ENCODE assay signal across 9 mouse cellular contexts in the genomic region with DNA sequence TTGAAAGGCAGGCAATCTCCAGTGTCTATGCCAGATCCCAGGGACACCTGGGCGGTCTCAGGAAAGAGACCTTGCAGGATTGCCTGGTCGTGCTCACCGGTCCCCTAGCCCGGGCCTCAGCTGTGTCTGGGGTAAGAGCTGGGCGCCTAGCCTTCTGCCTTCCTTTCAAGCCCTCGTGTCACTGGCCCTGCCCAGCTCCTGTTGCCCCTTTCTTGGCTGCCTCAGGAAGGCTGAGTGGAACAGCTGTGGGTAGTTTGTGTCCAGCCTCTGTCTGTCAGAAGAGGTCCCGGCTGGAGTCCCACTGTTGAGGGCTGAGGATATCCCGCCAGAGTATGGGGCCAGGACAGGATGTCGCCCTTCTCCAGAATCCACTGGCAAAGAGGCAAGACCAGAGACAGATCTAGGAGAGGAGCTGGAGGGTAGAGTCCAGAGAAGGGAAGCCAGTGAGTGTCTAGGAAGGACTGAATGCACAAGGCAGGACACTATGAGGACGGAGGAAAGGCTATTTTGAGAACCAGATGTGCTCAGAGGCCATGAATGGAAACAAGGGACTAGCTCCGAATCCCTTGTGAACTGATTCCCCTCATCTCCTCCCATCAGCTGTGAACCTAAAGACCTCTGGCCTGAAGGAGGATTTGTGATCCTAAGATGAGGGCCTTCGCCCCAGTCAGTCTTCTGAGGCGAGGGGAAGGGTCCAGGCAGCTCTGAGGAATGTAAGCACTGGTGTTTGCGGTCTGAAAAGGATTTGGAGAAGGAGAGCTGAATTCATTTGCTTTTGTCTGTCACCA. TPM values are rescaled to one million over a fixed set of nuclear protein-coding genes. Genes with fewer than 3 reads are reported as not detected.
DNase-seq lines count a peak whose midpoint lies in the region; ATAC-seq and TF ChIP-seq lines count a peak whose summit lies in the region.
"Had no signal": no experiment of that assay in that cellular context is flagged by ENCODE, and none has a peak within 500 bp of the region (broad histone marks: within the 10 kb centered on the region; RNA-seq: fewer than 3 reads in every experiment).

No protein-coding gene starts in this region.

- DNase-seq in lung, embryonic 14.5 days, result no peak
- no peak for DNase-seq in lung, postnatal 36 days
- DNase-seq in forebrain, embryonic 14.5 days (ENCODE audit: low spot score), result no peak
- no peak for DNase-seq in left cerebral cortex, adult 9 months (ENCODE audit: low spot score in 2 of 2)
- DNase-seq in right cerebral cortex, postnatal 10 days (ENCODE audit: low spot score in 2 of 2), result no peak
- DNase-seq in layer of hippocampus, postnatal 10 days (ENCODE audit: low spot score in 2 of 2), result no peak

- peaks cover 34% of the 10 kb centered on the region for H3K4me1 ChIP-seq in lung, embryonic 14.5 days (ENCODE audit: insufficient read depth)
- H3K4me1 ChIP-seq in forebrain, embryonic 14.5 days (ENCODE audit: control insufficient read depth, insufficient read depth, low read length), result peaks cover 31% of the 10 kb centered on the region
- H3K4me1 ChIP-seq in limb, embryonic 12.5 days (replicated peaks), result peaks cover 48% of the 10 kb centered on the region
- peaks cover 42% of the 10 kb centered on the region for H3K4me1 ChIP-seq in stomach, embryonic 15.5 days

- no peak for ATAC-seq in lung, embryonic 14.5 days (ENCODE audit: insufficient read depth)
- ATAC-seq in forebrain, embryonic 14.5 days, result no peak
- no peak for ATAC-seq in limb, embryonic 12.5 days (ENCODE audit: insufficient number of reproducible peaks, insufficient read depth, low FRiP score, low TSS enrichment, low read depth)
- no peak for ATAC-seq in stomach, embryonic 15.5 days (ENCODE audit: insufficient read depth, low FRiP score, low read depth)

- TF ChIP-seq CTCF in lung, embryonic 14.5 days (IDR thresholded peaks at IDR 0.05; ENCODE audit: low read depth), result no peak

- H3K4me3 ChIP-seq in lung, embryonic 14.5 days (ENCODE audit: low read depth, low read length), result peak overlapping the region; percentile 66
- H3K4me3 ChIP-seq in forebrain, embryonic 14.5 days (ENCODE audit: low read depth, low read length), result peak overlapping the region; percentile 67
- peak overlapping the region; percentile 53 for H3K4me3 ChIP-seq in limb, embryonic 12.5 days (replicated peaks)
- peak overlapping the region; percentile 12; the same call in 1 of the 2 replicates for H3K4me3 ChIP-seq in stomach, embryonic 15.5 days (replicated peaks)

- peak overlapping the region; percentile 96 for H3K4me2 ChIP-seq in lung, embryonic 14.5 days
- peak overlapping the region; percentile 94 for H3K4me2 ChIP-seq in forebrain, embryonic 14.5 days (ENCODE audit: low read length)
- peak overlapping the region; percentile 94 for H3K4me2 ChIP-seq in limb, embryonic 12.5 days
- H3K4me2 ChIP-seq in stomach, embryonic 15.5 days, result peak overlapping the region; percentile 95

- peaks cover 13% of the 10 kb centered on the region; the same call in 1 of the 2 replicates for H3K36me3 ChIP-seq in lung, embryonic 14.5 days (ENCODE audit: insufficient read depth)
- peaks cover 32% of the 10 kb centered on the region for H3K36me3 ChIP-seq in forebrain, embryonic 14.5 days (ENCODE audit: control insufficient read depth, insufficient read depth, low read length)
- H3K36me3 ChIP-seq in limb, embryonic 12.5 days, result peaks cover 3% of the 10 kb centered on the region; the same call in 1 of the 2 replicates
- no peaks in the 10 kb centered on the region for H3K36me3 ChIP-seq in stomach, embryonic 15.5 days

- peak overlapping the region; percentile 40 for H3K9ac ChIP-seq in lung, embryonic 14.5 days
- H3K9ac ChIP-seq in forebrain, embryonic 14.5 days (ENCODE audit: low read length), result peak overlapping the region; percentile 84
- H3K9ac ChIP-seq in limb, embryonic 12.5 days (replicated peaks), result peak overlapping the region; percentile 46
- H3K9ac ChIP-seq in stomach, embryonic 15.5 days, result no peak overlapping the region; the same call in 1 of the 2 replicates

- no peaks in the 10 kb centered on the region for H3K27me3 ChIP-seq in lung, embryonic 14.5 days (ENCODE audit: insufficient read depth, low read length)
- no peaks in the 10 kb centered on the region for H3K27me3 ChIP-seq in forebrain, embryonic 14.5 days (replicated peaks; ENCODE audit: control insufficient read depth, insufficient read depth, low read length)
- peaks cover 46% of the 10 kb centered on the region for H3K27me3 ChIP-seq in limb, embryonic 12.5 days
- peaks cover 17% of the 10 kb centered on the region; the same call in 1 of the 2 replicates for H3K27me3 ChIP-seq in stomach, embryonic 15.5 days (replicated peaks)

- H3K27ac ChIP-seq in lung, embryonic 14.5 days (ENCODE audit: low read depth), result peak overlapping the region; percentile 67
- peak overlapping the region; percentile 94 for H3K27ac ChIP-seq in forebrain, embryonic 14.5 days (ENCODE audit: low read depth, low read length)
- H3K27ac ChIP-seq in limb, embryonic 12.5 days, result no peak overlapping the region
- H3K27ac ChIP-seq in stomach, embryonic 15.5 days, result peak overlapping the region; percentile 42

- no peaks in the 10 kb centered on the region for H3K9me3 ChIP-seq in lung, embryonic 14.5 days (ENCODE audit: low read depth, low read length)
- no peaks in the 10 kb centered on the region for H3K9me3 ChIP-seq in forebrain, embryonic 14.5 days (replicated peaks; ENCODE audit: control insufficient read depth, low read length)
- no peaks in the 10 kb centered on the region for H3K9me3 ChIP-seq in limb, embryonic 12.5 days
- H3K9me3 ChIP-seq in stomach, embryonic 15.5 days, result no peaks in the 10 kb centered on the region

- WGBS in lung, embryonic 14.5 days, result 40% methylated on average over 14 of the region's 14 CpGs
- 3% methylated on average over 14 of the region's 14 CpGs for WGBS in forebrain, embryonic 14.5 days
- WGBS in limb, embryonic 12.5 days, result 34% methylated on average over 14 of the region's 14 CpGs
- 47% methylated on average over 14 of the region's 14 CpGs for WGBS in stomach, embryonic 15.5 days

RNA-seq across cellular contexts. Expression of a gene that starts 2.9 kb away (rescaled TPM):
- 24.6 and 27.1 TPM in 2 replicates for polyA plus RNA-seq in lung, embryonic 14.5 days (2014; fragmentation: Nextera tagmentation; extraction: Ambion mirVana)
- 23.1 and 27.8 TPM in 2 replicates for polyA plus RNA-seq in forebrain, embryonic 14.5 days (2014; fragmentation: Nextera tagmentation; extraction: Ambion mirVana)
- polyA plus RNA-seq in limb, embryonic 12.5 days (2016; fragmentation: Nextera tagmentation; extraction: Ambion mirVana), result 29.4 and 32.5 TPM in 2 replicates
- 18.6 and 19.1 TPM in 2 replicates for polyA plus RNA-seq in stomach, embryonic 15.5 days (2015; fragmentation: Nextera tagmentation; extraction: Ambion mirVana)
- total RNA-seq in layer of hippocampus, postnatal 10 days (2021), result 10 to 100 TPM; 14.7 to 18.5 TPM

RNA-seq across cellular contexts. Expression of a gene that starts 25.3 kb away (rescaled TPM):
- polyA plus RNA-seq in lung, embryonic 14.5 days (2014; fragmentation: Nextera tagmentation; extraction: Ambion mirVana), result 7.7 and 10.3 TPM in 2 replicates
- polyA plus RNA-seq in forebrain, embryonic 14.5 days (2014; fragmentation: Nextera tagmentation; extraction: Ambion mirVana), result 32.8 and 35.9 TPM in 2 replicates
- polyA plus RNA-seq in limb, embryonic 12.5 days (2016; fragmentation: Nextera tagmentation; extraction: Ambion mirVana), result 614 and 667 TPM in 2 replicates
- 17.2 and 20.0 TPM in 2 replicates for polyA plus RNA-seq in stomach, embryonic 15.5 days (2015; fragmentation: Nextera tagmentation; extraction: Ambion mirVana)
- 1 to 10 TPM; 2.0 to 6.4 TPM for total RNA-seq in layer of hippocampus, postnatal 10 days (2021)
- total RNA-seq: liver, adult 2 months had no signal
- polyA plus RNA-seq: liver, adult 2 months had no signal

RNA-seq across cellular contexts. Expression of a gene that starts 26.2 kb away (rescaled TPM):
- not detected in 2 replicates for polyA plus RNA-seq in lung, embryonic 14.5 days (2014; fragmentation: Nextera tagmentation; extraction: Ambion mirVana)
- polyA plus RNA-seq in forebrain, embryonic 14.5 days (2014; fragmentation: Nextera tagmentation; extraction: Ambion mirVana), result 13.5 and 21.9 TPM in 2 replicates
- 0.13 and 0.65 TPM in 2 replicates for polyA plus RNA-seq in limb, embryonic 12.5 days (2016; fragmentation: Nextera tagmentation; extraction: Ambion mirVana)
- polyA plus RNA-seq in stomach, embryonic 15.5 days (2015; fragmentation: Nextera tagmentation; extraction: Ambion mirVana), result 0.17 and 0.23 TPM in 2 replicates
- total RNA-seq in layer of hippocampus, postnatal 10 days (2021), result 100 to 1,000 TPM; 350 to 399 TPM
- total RNA-seq: liver, adult 2 months had no signal
- polyA plus RNA-seq: liver, adult 2 months had no signal

RNA-seq across cellular contexts. Expression of a gene that starts 43.3 kb away (rescaled TPM):
- 16.4 and 19.6 TPM in 2 replicates for polyA plus RNA-seq in lung, embryonic 14.5 days (2014; fragmentation: Nextera tagmentation; extraction: Ambion mirVana)
- 15.6 and 20.2 TPM in 2 replicates for polyA plus RNA-seq in forebrain, embryonic 14.5 days (2014; fragmentation: Nextera tagmentation; extraction: Ambion mirVana)
- 22.4 and 26.5 TPM in 2 replicates for polyA plus RNA-seq in limb, embryonic 12.5 days (2016; fragmentation: Nextera tagmentation; extraction: Ambion mirVana)
- polyA plus RNA-seq in stomach, embryonic 15.5 days (2015; fragmentation: Nextera tagmentation; extraction: Ambion mirVana), result 16.2 and 17.6 TPM in 2 replicates
- 10 to 100 TPM; 18.1 to 26.4 TPM for total RNA-seq in layer of hippocampus, postnatal 10 days (2021)

RNA-seq across cellular contexts. Expression of a gene that starts 43.7 kb away (rescaled TPM):
- 44.0 and 50.5 TPM in 2 replicates for polyA plus RNA-seq in lung, embryonic 14.5 days (2014; fragmentation: Nextera tagmentation; extraction: Ambion mirVana)
- 17.9 and 20.0 TPM in 2 replicates for polyA plus RNA-seq in forebrain, embryonic 14.5 days (2014; fragmentation: Nextera tagmentation; extraction: Ambion mirVana)
- 83.2 and 86.4 TPM in 2 replicates for polyA plus RNA-seq in limb, embryonic 12.5 days (2016; fragmentation: Nextera tagmentation; extraction: Ambion mirVana)
- 45.8 and 48.1 TPM in 2 replicates for polyA plus RNA-seq in stomach, embryonic 15.5 days (2015; fragmentation: Nextera tagmentation; extraction: Ambion mirVana)
- 10 to 100 TPM; 17.1 to 19.0 TPM for total RNA-seq in layer of hippocampus, postnatal 10 days (2021)

Comparison
In these comparisons a context has a peak if more than half of its experiments do, and no peak if none do; other contexts are left out.
1. H3K4me3 ChIP-seq: peak in every context shown above with its lines; median percentile 67 in forebrain, embryonic 14.5 days; 66 in lung, embryonic 14.5 days; 53 in limb, embryonic 12.5 days; 12 in stomach, embryonic 15.5 days.
2. RNA of a gene that starts 25.3 kb away (polyA plus RNA-seq): 614 to 667 TPM in limb, embryonic 12.5 days; 32.8 to 35.9 TPM in forebrain, embryonic 14.5 days, 17.2 to 20.0 TPM in stomach, embryonic 15.5 days and 7.7 to 10.3 TPM in lung, embryonic 14.5 days; every median in the first group is over 10 times any median in the second.
3. Peak in every context shown above with its lines, with median percentiles within 50 percentile points of each other: H3K4me2 ChIP-seq.